Mouse (Mus musculus): ENCODE measurements around the gene Olfr819. TPM values are rescaled to one million over a fixed set of nuclear protein-coding genes. Genes with fewer than 3 reads are reported as not detected.
"Not testable (repeated sequence)": the region's sequence is repeated elsewhere in the genome, so short reads cannot be mapped to it uniquely, and the experiment has no call there.

Gene Olfr819
- polyA plus RNA-seq (2012; rRNA removed), result not detected in 2 replicates

- not testable (repeated sequence) for H3K27me3 ChIP-seq (ENCODE audit: control insufficient read depth, insufficient read depth, low read length); H3K4me1 ChIP-seq (ENCODE audit: control insufficient read depth, insufficient read depth, insufficient read length, low read length); H3K27ac ChIP-seq (ENCODE audit: insufficient read depth, low read depth, low read length); H3K36me3 ChIP-seq (ENCODE audit: control insufficient read depth, insufficient read depth, low read length); H3K4me3 ChIP-seq (ENCODE audit: low read depth, low read length)
- 71% methylated on average over 2 of the region's 2 CpGs for WGBS
Observed at GRCm38 (mm10) chr10:129967166-129967565, at the start of gene Olfr819. TSS of gene Olfr819 (minus strand) at chr10:129967266.

GRCm38 (mm10) chr10:130012321-130012720 is 45.3 kb upstream of the Olfr819 start, which contains the start of gene Olfr820:
TSS of gene Olfr820 (plus strand) at chr10:130012621.
- no peak for TF ChIP-seq POLR2A (IDR thresholded peaks at IDR 0.05; ENCODE audit: low read depth, low read length)
- H3K27ac ChIP-seq (ENCODE audit: insufficient read depth, low read depth, low read length), result no peak within 1 kb of the TSS
- no peaks in the 10 kb centered on the region for H3K36me3 ChIP-seq (ENCODE audit: control insufficient read depth, insufficient read depth, low read length)
- H3K27me3 ChIP-seq (ENCODE audit: control insufficient read depth, insufficient read depth, low read length), result no peaks in the 10 kb centered on the region
- H3K4me3 ChIP-seq (ENCODE audit: low read depth, low read length), result no peak within 1 kb of the TSS
- H3K4me1 ChIP-seq (ENCODE audit: control insufficient read depth, insufficient read depth, insufficient read length, low read length), result no peaks in the 10 kb centered on the region

GRCm38 (mm10) chr10:130005366-130005765 is 38.3 kb upstream of the Olfr819 start:
- 84% methylated on average over 4 of the region's 4 CpGs for WGBS
- not testable (repeated sequence) for H3K36me3 ChIP-seq (ENCODE audit: control insufficient read depth, insufficient read depth, low read length); H3K4me3 ChIP-seq (ENCODE audit: low read depth, low read length); H3K27ac ChIP-seq (ENCODE audit: insufficient read depth, low read depth, low read length); H3K4me1 ChIP-seq (ENCODE audit: control insufficient read depth, insufficient read depth, insufficient read length, low read length); H3K27me3 ChIP-seq (ENCODE audit: control insufficient read depth, insufficient read depth, low read length)

GRCm38 (mm10) chr10:130004104-130004503 is 37.0 kb upstream of the Olfr819 start:
- WGBS, result 81% methylated on average over 4 of the region's 4 CpGs
- not testable (repeated sequence) for H3K4me1 ChIP-seq (ENCODE audit: control insufficient read depth, insufficient read depth, insufficient read length, low read length); H3K4me3 ChIP-seq (ENCODE audit: low read depth, low read length); H3K27me3 ChIP-seq (ENCODE audit: control insufficient read depth, insufficient read depth, low read length); H3K27ac ChIP-seq (ENCODE audit: insufficient read depth, low read depth, low read length); H3K36me3 ChIP-seq (ENCODE audit: control insufficient read depth, insufficient read depth, low read length)

GRCm38 (mm10) chr10:129984962-129985361 is 17.9 kb upstream of the Olfr819 start, which contains the start of gene Gm10310:
TSS of gene Gm10310 (minus strand) at chr10:129985062.
- not testable (repeated sequence) for H3K4me3 ChIP-seq (ENCODE audit: low read depth, low read length); H3K27me3 ChIP-seq (ENCODE audit: control insufficient read depth, insufficient read depth, low read length); H3K36me3 ChIP-seq (ENCODE audit: control insufficient read depth, insufficient read depth, low read length); H3K27ac ChIP-seq (ENCODE audit: insufficient read depth, low read depth, low read length); H3K4me1 ChIP-seq (ENCODE audit: control insufficient read depth, insufficient read depth, insufficient read length, low read length)
- no CpG with 5 or more reads among the region's 1 CpGs for WGBS

- H3K27ac ChIP-seq (ENCODE audit: insufficient read depth, low read depth, low read length); H3K36me3 ChIP-seq (ENCODE audit: control insufficient read depth, insufficient read depth, low read length); H3K4me3 ChIP-seq (ENCODE audit: low read depth, low read length); H3K4me1 ChIP-seq (ENCODE audit: control insufficient read depth, insufficient read depth, insufficient read length, low read length); H3K27me3 ChIP-seq (ENCODE audit: control insufficient read depth, insufficient read depth, low read length): not testable (repeated sequence)
- no CpG with 5 or more reads among the region's 3 CpGs for WGBS
Observed at GRCm38 (mm10) chr10:129981867-129982266, 14.8 kb upstream of the Olfr819 start.

- not testable (repeated sequence) for H3K27me3 ChIP-seq (ENCODE audit: control insufficient read depth, insufficient read depth, low read length); H3K4me3 ChIP-seq (ENCODE audit: low read depth, low read length); H3K36me3 ChIP-seq (ENCODE audit: control insufficient read depth, insufficient read depth, low read length); H3K4me1 ChIP-seq (ENCODE audit: control insufficient read depth, insufficient read depth, insufficient read length, low read length); H3K27ac ChIP-seq (ENCODE audit: insufficient read depth, low read depth, low read length)
- WGBS, result no CpG with 5 or more reads among the region's 2 CpGs
Observed at GRCm38 (mm10) chr10:129976040-129976439, 9.0 kb upstream of the Olfr819 start, which contains the start of gene Olfr247. TSS of gene Olfr247 (minus strand) at chr10:129976140.

GRCm38 (mm10) chr10:129972994-129973393 is 5.9 kb upstream of the Olfr819 start:
- not testable (repeated sequence) for H3K4me1 ChIP-seq (ENCODE audit: control insufficient read depth, insufficient read depth, insufficient read length, low read length); H3K4me3 ChIP-seq (ENCODE audit: low read depth, low read length); H3K27ac ChIP-seq (ENCODE audit: insufficient read depth, low read depth, low read length); H3K36me3 ChIP-seq (ENCODE audit: control insufficient read depth, insufficient read depth, low read length); H3K27me3 ChIP-seq (ENCODE audit: control insufficient read depth, insufficient read depth, low read length)
- WGBS, result no CpG with 5 or more reads among the region's 3 CpGs

- WGBS, result 94% methylated on average over 2 of the region's 3 CpGs
- not testable (repeated sequence) for H3K27me3 ChIP-seq (ENCODE audit: control insufficient read depth, insufficient read depth, low read length); H3K4me1 ChIP-seq (ENCODE audit: control insufficient read depth, insufficient read depth, insufficient read length, low read length); H3K27ac ChIP-seq (ENCODE audit: insufficient read depth, low read depth, low read length); H3K4me3 ChIP-seq (ENCODE audit: low read depth, low read length); H3K36me3 ChIP-seq (ENCODE audit: control insufficient read depth, insufficient read depth, low read length)
Observed at GRCm38 (mm10) chr10:129966232-129966631, 834 bp downstream of the Olfr819 start.
